Mouse (Mus musculus) natural killer cell, adult 2 months (primary cell): ENCODE measurements around the gene Olfr652.
A peak's percentile ranks its signal among the peaks of the same experiment; 100 is the strongest.

Experiments used
- DNase-seq, 2 experiments: peaks; one replicate each; pipeline ENCODE4 v3.0.0; 2022; ENCODE audit warnings: low spot score in 2 of 2

Olfr652 gene

GRCm38 (mm10) chr7:104560601-104561000 lies at the start of gene Olfr652:
Gene Olfr652, plus strand, starts transcription at chr7:104560901.
- no peak for DNase-seq

- DNase-seq = no peak
Observed at GRCm38 (mm10) chr7:104549833-104550232, 10.9 kb upstream of the Olfr652 start, which contains the start of gene Olfr651. Gene Olfr651, plus strand, starts transcription at chr7:104550133.

- no peak for DNase-seq
Observed at GRCm38 (mm10) chr7:104552700-104553099, 8.0 kb upstream of the Olfr652 start.

GRCm38 (mm10) chr7:104577014-104577413 lies 16.3 kb downstream of the Olfr652 start, which contains the start of gene Olfr653:
Gene Olfr653, plus strand, starts transcription at chr7:104577314.
- DNase-seq = no peak

GRCm38 (mm10) chr7:104580846-104581245 lies 20.1 kb downstream of the Olfr652 start:
- DNase-seq = no peak

GRCm38 (mm10) chr7:104581429-104581828 lies 20.7 kb downstream of the Olfr652 start:
- DNase-seq = no peak

GRCm38 (mm10) chr7:104586725-104587124 lies 26.0 kb downstream of the Olfr652 start, which contains the start of gene Olfr654:
Gene Olfr654, plus strand, starts transcription at chr7:104587025.
- DNase-seq = no peak

GRCm38 (mm10) chr7:104588274-104588673 lies 27.6 kb downstream of the Olfr652 start:
- DNase-seq = no peak

GRCm38 (mm10) chr7:104601679-104602078 lies 41.0 kb downstream of the Olfr652 start, which contains the start of gene Olfr655:
Gene Olfr655, minus strand, starts transcription at chr7:104601779.
- no peak for DNase-seq

- peak; percentile 40 to 63 for DNase-seq
Observed at GRCm38 (mm10) chr7:104603173-104603572, 42.5 kb downstream of the Olfr652 start.

GRCm38 (mm10) chr7:104604727-104605126 lies 44.0 kb downstream of the Olfr652 start:
- no peak for DNase-seq

- no peak for DNase-seq
Observed at GRCm38 (mm10) chr7:104613655-104614054, 53.0 kb downstream of the Olfr652 start, which contains the start of gene Olfr656. Gene Olfr656, plus strand, starts transcription at chr7:104613955.
